Mouse (Mus musculus): ENCODE data around the gene Nsrp1. TPM values are rescaled to one million over a fixed set of nuclear protein-coding genes. Genes with fewer than 3 reads are reported as not detected.

Nsrp1 gene
- polyA plus RNA-seq, 1 experiment: 11.5 TPM

DNA sequence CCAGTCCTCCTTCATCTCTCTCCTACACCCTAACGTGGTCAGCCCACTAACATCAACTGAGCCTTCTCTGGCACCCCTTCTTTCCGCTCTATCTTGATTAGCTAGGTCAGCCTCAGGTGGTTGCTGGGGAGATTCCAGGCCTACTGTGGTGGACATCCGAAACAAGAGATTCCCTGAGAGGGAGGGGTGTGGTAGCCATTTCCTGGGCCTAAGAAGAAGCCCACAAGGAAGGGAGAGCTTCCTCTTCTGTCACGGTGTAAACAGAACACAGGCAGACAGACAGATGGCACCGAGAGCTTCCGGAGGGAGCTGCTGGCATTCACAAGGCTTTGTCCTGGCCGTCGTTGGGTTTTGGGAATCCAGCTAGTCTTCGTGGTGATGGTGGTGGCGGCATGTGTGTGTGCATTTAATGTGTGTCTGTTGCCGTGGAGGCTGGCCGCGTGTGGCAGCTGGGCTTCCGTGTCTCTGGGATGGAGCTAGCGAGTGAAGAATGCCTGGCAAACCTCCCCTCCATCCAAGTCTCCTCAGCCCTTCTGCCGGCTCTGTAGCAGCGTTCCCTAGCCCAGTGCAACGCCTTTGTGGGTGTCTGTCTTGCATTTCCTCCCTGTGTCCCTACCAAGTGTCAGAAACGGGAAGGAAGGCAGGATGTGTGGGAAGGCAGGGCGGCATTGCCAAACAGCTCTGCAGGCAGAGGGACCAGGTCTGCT is 82.1 kb downstream of the Nsrp1 start:
- no peak for DNase-seq (ENCODE audit: extremely low spot score in 1 of 2, low spot score in 1 of 2)

Other genes starting within 250 kb of the Nsrp1 start
- 30.1 and 32.8 TPM in 2 replicates for gene Cpd, start 231.4 kb downstream of the Nsrp1 start, polyA plus RNA-seq (2012; rRNA removed)
- gene Tmigd1, start 176.3 kb downstream of the Nsrp1 start, polyA plus RNA-seq (2012; rRNA removed): 0.11 TPM in 1 of 2 replicates, not detected in the other
- gene Blmh, start 153.6 kb downstream of the Nsrp1 start, polyA plus RNA-seq (2012; rRNA removed): 39.8 and 41.7 TPM in 2 replicates
- 0.19 and 0.20 TPM in 2 replicates for gene Slc6a4, start 79.8 kb downstream of the Nsrp1 start, polyA plus RNA-seq (2012; rRNA removed)
- gene Efcab5, start 110.5 kb upstream of the Nsrp1 start, polyA plus RNA-seq (2012; rRNA removed): 4.0 and 4.1 TPM in 2 replicates
- gene Ssh2, start 137.9 kb upstream of the Nsrp1 start, polyA plus RNA-seq (2012; rRNA removed): 14.6 and 15.6 TPM in 2 replicates